Mouse (Mus musculus) stomach, embryonic 14.5 days (tissue): ENCODE data around the gene Tgm1. TPM values are rescaled to one million over a fixed set of nuclear protein-coding genes. Genes with fewer than 3 reads are reported as not detected.

ENCODE experiments used
- ATAC-seq: fragments of 200-750 bp; cut with Nextera tagmentation; 2 replicates; pipeline ENCODE4 v1.8.0; 2017; ENCODE audit warnings: low read depth, moderate TSS enrichment; ENCODE audit not compliant: insufficient number of reproducible peaks, insufficient read depth, low FRiP score
- H3K27ac ChIP-seq: fragments of 300-500 bp; sonication (generic); 2 replicates; pipeline ENCODE4 v1.5.1; 2014; ENCODE audit warnings: mild to moderate bottlenecking, low read length, moderate library complexity, mixed read lengths
- H3K27me3 ChIP-seq: fragments of 300-500 bp; sonication (generic); 2 replicates; pipeline ENCODE4 v1.6.1; 2014; ENCODE audit warnings: low read length, control low read depth, mixed read lengths; ENCODE audit not compliant: control insufficient read depth, insufficient read depth
- H3K36me3 ChIP-seq: fragments of 300-500 bp; sonication (generic); 2 replicates; pipeline ENCODE4 v1.6.1; 2014; ENCODE audit warnings: mild to moderate bottlenecking, control low read depth, low read length, moderate library complexity, mixed read lengths; ENCODE audit not compliant: control insufficient read depth, insufficient read depth
- H3K4me1 ChIP-seq: fragments of 300-500 bp; sonication (generic); 2 replicates; pipeline ENCODE4 v1.6.1; 2014; ENCODE audit warnings: low read length, control low read depth, mixed read lengths; ENCODE audit not compliant: control insufficient read depth, insufficient read depth
- H3K4me2 ChIP-seq: fragments of 300-500 bp; sonication (generic); replicated peaks from 2 replicates; pipeline ENCODE4 v1.6.1; 2014; ENCODE audit warnings: low read depth, low read length, control low read depth
- H3K4me3 ChIP-seq: fragments of 300-500 bp; sonication (generic); 2 replicates; pipeline ENCODE4 v1.5.1; 2014; ENCODE audit warnings: low read depth, low read length, control low read depth
- H3K9ac ChIP-seq: fragments of 300-500 bp; sonication (generic); replicated peaks from 2 replicates; pipeline ENCODE4 v1.6.1; 2014; ENCODE audit warnings: low read depth, mild to moderate bottlenecking, control low read depth, low read length, moderate library complexity, mixed read lengths
- H3K9me3 ChIP-seq: fragments of 300-500 bp; sonication (generic); 2 replicates; pipeline ENCODE4 v1.6.1; 2016; ENCODE audit warnings: low read depth, low read length, control low read depth; ENCODE audit not compliant: control insufficient read depth
- WGBS: fragments of 180-500 bp; shearing (Covaris S2); extraction: QIAGEN DNeasy Blood & Tissue Kit; methylation state at CpG from one replicate; pipeline ENCODE4 v1.1.7; 2014; 5-methylcytosine and 5-hydroxymethylcytosine counted together
- polyA plus RNA-seq: library from polyadenylated mRNA; unstranded; fragments of >200 nt; fragmentation: Nextera tagmentation; extraction: Ambion mirVana; gene quantifications from 2 replicates; pipeline ENCODE4 v1.2.1, GENCODE M21; 2014

The Tgm1 gene
- polyA plus RNA-seq, 1 experiment from 2014 or later: 21.3 TPM

DNA sequence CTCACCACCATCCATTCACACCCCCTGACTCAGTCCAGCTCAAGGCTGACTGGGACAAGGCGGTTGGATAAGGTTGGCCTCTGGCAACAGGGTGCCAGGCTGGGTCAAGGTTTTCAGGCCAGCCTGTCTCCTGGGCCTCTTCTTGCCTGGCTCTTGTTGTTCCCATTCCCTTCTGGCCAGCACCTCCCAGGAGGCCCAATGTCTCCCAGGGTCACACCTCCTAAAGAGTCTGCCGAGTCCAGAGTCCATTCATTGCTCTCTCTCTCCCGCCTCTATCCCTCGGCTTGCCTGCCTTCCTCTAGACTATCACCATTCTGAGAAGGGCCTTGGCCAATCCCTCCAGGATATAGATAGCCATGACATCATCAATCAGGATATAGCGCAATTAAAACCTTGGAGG is 55.7 kb downstream of the Tgm1 start:
- no peak overlapping the region for H3K4me3 ChIP-seq
- no peak for ATAC-seq
- no peak overlapping the region for H3K27ac ChIP-seq
- H3K36me3 ChIP-seq: peaks cover 21% of the 10 kb centered on the region
- no peaks in the 10 kb centered on the region for H3K9me3 ChIP-seq
- no peaks in the 10 kb centered on the region for H3K27me3 ChIP-seq
- H3K4me2 ChIP-seq: no peak overlapping the region
- 87% methylated on average over 5 of the region's 5 CpGs for WGBS
- 0 out of 2 replicates have a peak, but pooled peaks cover 6% of the 10 kb centered on the region for H3K4me1 ChIP-seq
- H3K9ac ChIP-seq: no peak overlapping the region

DNA sequence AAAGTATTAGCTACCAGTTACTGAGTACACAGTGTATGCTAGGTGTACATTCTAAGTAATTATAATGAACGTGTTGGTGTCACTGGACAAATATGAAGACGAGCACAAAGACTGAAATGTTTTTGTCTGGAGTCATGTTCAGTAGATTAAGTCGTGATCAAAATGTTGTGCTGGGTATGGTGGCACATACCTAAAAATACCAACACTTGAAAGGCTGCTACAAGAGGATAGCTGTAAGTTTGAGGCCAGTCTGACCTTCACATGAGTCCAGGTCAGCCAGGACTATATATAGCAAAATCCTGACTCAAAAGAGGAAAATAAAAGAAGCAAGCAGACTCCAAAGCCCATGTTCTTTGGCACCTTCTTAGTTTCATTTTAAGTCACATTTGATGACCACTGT is 56.8 kb downstream of the Tgm1 start:
- no peaks in the 10 kb centered on the region for H3K9me3 ChIP-seq
- peaks cover 16% of the 10 kb centered on the region for H3K36me3 ChIP-seq
- H3K4me3 ChIP-seq: no peak overlapping the region
- 79% methylated on average over 3 of the region's 3 CpGs for WGBS
- no peak overlapping the region for H3K27ac ChIP-seq
- ATAC-seq: no peak
- H3K4me2 ChIP-seq: no peak overlapping the region
- no peak overlapping the region for H3K9ac ChIP-seq
- no peaks in the 10 kb centered on the region for H3K27me3 ChIP-seq
- H3K4me1 ChIP-seq: 0 out of 2 replicates have a peak, but pooled peaks cover 6% of the 10 kb centered on the region

DNA sequence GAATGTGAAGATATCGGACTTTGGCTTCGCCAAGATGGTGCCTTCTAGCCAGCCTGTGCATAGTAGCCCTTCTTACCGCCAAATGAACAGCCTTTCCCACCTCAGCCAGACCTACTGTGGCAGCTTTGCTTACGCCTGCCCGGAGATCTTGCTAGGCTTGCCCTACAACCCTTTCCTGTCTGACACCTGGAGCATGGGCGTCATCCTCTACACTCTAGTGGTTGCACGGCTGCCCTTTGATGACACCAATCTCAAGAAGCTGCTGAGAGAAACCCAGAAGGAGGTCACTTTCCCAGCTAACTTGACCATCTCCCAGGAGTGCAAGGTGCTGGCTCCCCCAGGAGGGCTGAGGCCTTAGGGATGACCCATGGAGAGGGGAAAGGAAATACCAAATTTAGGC is 62.2 kb downstream of the Tgm1 start:
- no peak overlapping the region for H3K4me3 ChIP-seq
- no peak overlapping the region for H3K27ac ChIP-seq
- 78% methylated on average over 7 of the region's 7 CpGs for WGBS
- H3K9ac ChIP-seq: no peak overlapping the region
- no peaks in the 10 kb centered on the region for H3K4me1 ChIP-seq
- 0 out of 2 replicates have a peak, but pooled peaks cover 1% of the 10 kb centered on the region for H3K36me3 ChIP-seq
- ATAC-seq: no peak
- no peak overlapping the region for H3K4me2 ChIP-seq
- no peaks in the 10 kb centered on the region for H3K9me3 ChIP-seq
- no peaks in the 10 kb centered on the region for H3K27me3 ChIP-seq

Other genes with a start within 250 kb of the Tgm1 start
- gene Dhrs4, start 235.2 kb downstream of the Tgm1 start, polyA plus RNA-seq: 49.7 and 62.4 TPM in 2 replicates
- gene Carmil3, start 223.3 kb downstream of the Tgm1 start, polyA plus RNA-seq: 3.9 and 4.4 TPM in 2 replicates
- gene Cpne6, start 203.5 kb downstream of the Tgm1 start, polyA plus RNA-seq: 0.19 and 0.24 TPM in 2 replicates
- gene Nrl, start 188.9 kb downstream of the Tgm1 start, polyA plus RNA-seq: not detected in 2 replicates
- 43.4 and 44.0 TPM in 2 replicates for gene Pck2, start 173.7 kb downstream of the Tgm1 start, polyA plus RNA-seq
- 67.6 and 69.6 TPM in 2 replicates for gene Dcaf11, start 153.9 kb downstream of the Tgm1 start, polyA plus RNA-seq
- 0.91 and 1.2 TPM in 2 replicates for gene A730061H03Rik, start 153.5 kb downstream of the Tgm1 start, polyA plus RNA-seq
- gene Fitm1, start 138.3 kb downstream of the Tgm1 start, polyA plus RNA-seq: 0.61 TPM in 1 of 2 replicates, not detected in the other
- gene Psme1, start 135.8 kb downstream of the Tgm1 start, polyA plus RNA-seq: 161 and 170 TPM in 2 replicates
- gene Emc9, start 128.6 kb downstream of the Tgm1 start, polyA plus RNA-seq: 5.9 and 7.1 TPM in 2 replicates
- 296 and 307 TPM in 2 replicates for gene Psme2, start 122.8 kb downstream of the Tgm1 start, polyA plus RNA-seq
- 13.2 and 15.1 TPM in 2 replicates for gene Rnf31, start 122.2 kb downstream of the Tgm1 start, polyA plus RNA-seq
- 7.4 and 8.1 TPM in 2 replicates for gene Irf9, start 110.4 kb downstream of the Tgm1 start, polyA plus RNA-seq
- gene Rec8, start 95.9 kb downstream of the Tgm1 start, polyA plus RNA-seq: 7.1 and 10.9 TPM in 2 replicates
- 93.6 and 105 TPM in 2 replicates for gene Ipo4, start 78.0 kb downstream of the Tgm1 start, polyA plus RNA-seq
- 3.7 and 3.9 TPM in 2 replicates for gene Gm49378, start 76.0 kb downstream of the Tgm1 start, polyA plus RNA-seq
- 109 and 112 TPM in 2 replicates for gene Tm9sf1, start 70.1 kb downstream of the Tgm1 start, polyA plus RNA-seq
- 0.59 and 1.6 TPM in 2 replicates for gene Tssk4, start 63.7 kb downstream of the Tgm1 start, polyA plus RNA-seq
- 54.8 and 55.8 TPM in 2 replicates for gene Mdp1, start 53.4 kb downstream of the Tgm1 start, polyA plus RNA-seq
- 56.8 and 63.6 TPM in 2 replicates for gene Gmpr2, start 42.0 kb downstream of the Tgm1 start, polyA plus RNA-seq
- 535 and 580 TPM in 2 replicates for gene Nedd8, start 41.8 kb downstream of the Tgm1 start, polyA plus RNA-seq
- gene Tinf2, start 32.1 kb downstream of the Tgm1 start, polyA plus RNA-seq: 44.2 and 45.5 TPM in 2 replicates
- 30.0 and 31.0 TPM in 2 replicates for gene Rabggta, start 8.3 kb upstream of the Tgm1 start, polyA plus RNA-seq
- gene Dhrs1, start 31.8 kb upstream of the Tgm1 start, polyA plus RNA-seq: 83.0 and 99.4 TPM in 2 replicates
- 36.6 and 38.8 TPM in 2 replicates for gene Nop9, start 31.8 kb upstream of the Tgm1 start, polyA plus RNA-seq
- 2.3 and 2.6 TPM in 2 replicates for gene Cideb, start 44.5 kb upstream of the Tgm1 start, polyA plus RNA-seq
- 0.13 and 0.52 TPM in 2 replicates for gene Ltb4r2, start 47.5 kb upstream of the Tgm1 start, polyA plus RNA-seq
- 0.42 and 0.88 TPM in 2 replicates for gene Ltb4r1, start 52.0 kb upstream of the Tgm1 start, polyA plus RNA-seq
- gene Adcy4, start 70.2 kb upstream of the Tgm1 start, polyA plus RNA-seq: 4.3 and 5.8 TPM in 2 replicates
- gene Ripk3, start 74.9 kb upstream of the Tgm1 start, polyA plus RNA-seq: 25.3 and 32.3 TPM in 2 replicates
- 54.9 and 56.6 TPM in 2 replicates for gene Nfatc4, start 109.2 kb upstream of the Tgm1 start, polyA plus RNA-seq
- gene Nynrin, start 140.1 kb upstream of the Tgm1 start, polyA plus RNA-seq: 14.2 and 17.2 TPM in 2 replicates
- 0.36 and 0.45 TPM in 2 replicates for gene Cbln3, start 170.5 kb upstream of the Tgm1 start, polyA plus RNA-seq
- 10.4 TPM in 2 replicates for gene Khnyn, start 171.0 kb upstream of the Tgm1 start, polyA plus RNA-seq
- gene Sdr39u1, start 186.4 kb upstream of the Tgm1 start, polyA plus RNA-seq: 64.4 and 71.5 TPM in 2 replicates
- gene Cma1, start 230.7 kb upstream of the Tgm1 start, polyA plus RNA-seq: 2.6 and 3.4 TPM in 2 replicates
- not detected in 2 replicates for gene Cma2, start 237.1 kb upstream of the Tgm1 start, polyA plus RNA-seq